Mouse (Mus musculus) embryonic fibroblast, embryonic 13.5 days (primary cell): Measurements from ENCODE around the gene Fcnb.

Experiments
- CTCF ChIP-seq: IDR thresholded peaks from 2 replicates; pipeline ENCODE4 v1.5.1; 2011; ENCODE audit warnings: mild to moderate bottlenecking, control low read depth, low read length, moderate library complexity, borderline replicate concordance; ENCODE audit not compliant: insufficient read depth
- POLR2A ChIP-seq: IDR thresholded peaks from 2 replicates; pipeline ENCODE4 v1.6.1; 2011; ENCODE audit warnings: low read depth, mild to moderate bottlenecking, control low read depth, low read length, moderate library complexity

DNA sequence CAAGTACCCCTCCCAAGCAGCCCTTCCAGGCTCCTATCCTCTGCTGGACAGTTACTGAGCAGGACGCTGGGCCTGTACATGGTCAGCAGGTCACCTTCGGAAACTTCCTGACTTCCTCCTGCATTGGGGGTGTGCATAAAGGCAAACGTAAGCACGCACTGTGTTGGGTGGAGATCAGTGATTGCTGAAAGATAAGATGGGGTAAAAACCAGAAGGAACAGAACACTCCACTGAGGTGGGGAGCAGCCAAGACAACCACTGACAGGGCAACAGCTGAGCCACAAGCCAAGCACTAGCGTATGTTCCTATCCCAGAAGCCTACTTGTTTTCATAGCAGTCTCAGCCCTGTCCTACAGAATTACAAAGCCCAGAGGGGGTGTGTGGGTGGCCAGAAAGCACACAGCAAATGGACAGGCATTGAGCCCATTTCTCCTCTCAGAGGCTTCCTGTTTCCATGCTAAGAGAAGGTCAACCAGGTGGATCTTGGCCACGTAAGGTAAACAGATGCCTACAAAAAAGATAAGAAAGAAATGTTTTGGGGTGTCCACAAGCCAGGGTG is 12.1 kb upstream of the Fcnb start:
- TF ChIP-seq POLR2A = no peak
- TF ChIP-seq CTCF = no peak
